Mouse (Mus musculus) forebrain, embryonic 10.5 days (tissue): ENCODE results near the gene H2-T22. TPM values are rescaled to one million over a fixed set of nuclear protein-coding genes. Genes with fewer than 3 reads are reported as not detected.

ENCODE experiments used
- polyA plus RNA-seq: library from polyadenylated mRNA; unstranded; fragments of >200 nt; fragmentation: Nextera tagmentation; extraction: Ambion mirVana; gene quantifications from 2 replicates; pipeline ENCODE4 v1.2.1, GENCODE M21; 2016

The H2-T22 gene
- polyA plus RNA-seq, 1 experiment from 2014 or later, result 6.8 TPM

Other genes with a start within 250 kb of the H2-T22 start
- gene Ier3, start 221.1 kb downstream of the H2-T22 start, polyA plus RNA-seq, result 4.6 and 5.3 TPM in 2 replicates
- 49.7 and 51.6 TPM in 2 replicates for gene Flot1, start 219.5 kb downstream of the H2-T22 start, polyA plus RNA-seq
- gene Tubb5, start 204.4 kb downstream of the H2-T22 start, polyA plus RNA-seq, result 1,607 and 1,608 TPM in 2 replicates
- gene Mdc1, start 201.2 kb downstream of the H2-T22 start, polyA plus RNA-seq, result 26.9 and 29.3 TPM in 2 replicates
- 81.9 and 84.0 TPM in 2 replicates for gene Nrm, start 181.4 kb downstream of the H2-T22 start, polyA plus RNA-seq
- gene Ppp1r18, start 177.2 kb downstream of the H2-T22 start, polyA plus RNA-seq, result 21.3 and 21.6 TPM in 2 replicates
- 59.6 and 60.3 TPM in 2 replicates for gene Dhx16, start 162.9 kb downstream of the H2-T22 start, polyA plus RNA-seq
- 29.8 and 32.4 TPM in 2 replicates for gene 2310061I04Rik, start 145.3 kb downstream of the H2-T22 start, polyA plus RNA-seq
- 102 and 105 TPM in 2 replicates for gene Atat1, start 132.7 kb downstream of the H2-T22 start, polyA plus RNA-seq
- 98.2 and 107 TPM in 2 replicates for gene Mrps18b, start 126.4 kb downstream of the H2-T22 start, polyA plus RNA-seq
- 60.5 and 61.5 TPM in 2 replicates for gene Ppp1r10, start 126.3 kb downstream of the H2-T22 start, polyA plus RNA-seq
- 114 and 129 TPM in 2 replicates for gene Abcf1, start 73.0 kb downstream of the H2-T22 start, polyA plus RNA-seq
- 66.9 and 68.8 TPM in 2 replicates for gene Gnl1, start 62.9 kb downstream of the H2-T22 start, polyA plus RNA-seq
- gene Prr3, start 62.5 kb downstream of the H2-T22 start, polyA plus RNA-seq, result 45.6 and 48.3 TPM in 2 replicates
- 3.1 and 3.5 TPM in 2 replicates for gene H2-T24, start 22.2 kb downstream of the H2-T22 start, polyA plus RNA-seq
- gene H2-T23, start 9.9 kb downstream of the H2-T22 start, polyA plus RNA-seq, result 2.1 and 3.3 TPM in 2 replicates
- gene Gm6034, start 214 bp upstream of the H2-T22 start, polyA plus RNA-seq, result not detected in 2 replicates
- gene Gm11127, start 15.6 kb upstream of the H2-T22 start, polyA plus RNA-seq, result not detected in 2 replicates
- gene Gm19684, start 78.9 kb upstream of the H2-T22 start, polyA plus RNA-seq, result not detected in 2 replicates
- gene Gm7030, start 86.7 kb upstream of the H2-T22 start, polyA plus RNA-seq, result not detected in 2 replicates
- gene Gm8909, start 125.8 kb upstream of the H2-T22 start, polyA plus RNA-seq, result not detected in 2 replicates
- not detected in 2 replicates for gene H2-T3, start 147.5 kb upstream of the H2-T22 start, polyA plus RNA-seq
- gene Rpp21, start 215.3 kb upstream of the H2-T22 start, polyA plus RNA-seq, result 94.4 and 98.2 TPM in 2 replicates
- 20.5 and 23.9 TPM in 2 replicates for gene Trim39, start 229.5 kb upstream of the H2-T22 start, polyA plus RNA-seq
- 0.21 TPM in 1 of 2 replicates, not detected in the other for gene H2-M10.2, start 243.7 kb upstream of the H2-T22 start, polyA plus RNA-seq